Mouse (Mus musculus): ENCODE measurements around the gene Pax4.
A peak's percentile ranks its signal among the peaks of the same experiment; 100 is the strongest.

Gene Pax4

DNA sequence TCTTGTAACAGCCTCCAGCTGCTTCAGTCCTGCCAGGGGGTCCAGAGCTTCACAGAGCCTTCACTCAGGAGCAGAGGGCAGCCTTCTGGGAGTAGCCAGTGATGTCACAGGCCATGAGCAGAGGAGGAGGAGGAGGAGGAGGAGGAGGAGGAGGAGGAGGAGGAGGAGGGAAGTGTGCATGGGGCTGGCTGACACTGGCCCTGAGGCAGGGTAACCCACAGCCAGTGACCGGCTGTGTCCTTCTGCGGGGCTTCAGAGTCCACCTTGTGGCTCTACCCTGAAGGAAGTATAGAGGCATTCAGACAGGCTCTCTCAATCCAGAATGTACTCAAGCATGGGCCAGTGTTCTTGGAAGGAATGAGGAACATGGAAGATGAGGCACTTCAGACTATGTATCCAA lies at the start of gene Pax4:
Gene Pax4 (minus strand): TSS at position 101 of the 400 bp plus-strand sequence.
- no peak for DNase-seq (ENCODE audit: low spot score)

- DNase-seq (ENCODE audit: low spot score), result no peak
Observed at GRCm38 (mm10) chr6:28497837-28498236, 48.7 kb upstream of the Pax4 start.

DNA sequence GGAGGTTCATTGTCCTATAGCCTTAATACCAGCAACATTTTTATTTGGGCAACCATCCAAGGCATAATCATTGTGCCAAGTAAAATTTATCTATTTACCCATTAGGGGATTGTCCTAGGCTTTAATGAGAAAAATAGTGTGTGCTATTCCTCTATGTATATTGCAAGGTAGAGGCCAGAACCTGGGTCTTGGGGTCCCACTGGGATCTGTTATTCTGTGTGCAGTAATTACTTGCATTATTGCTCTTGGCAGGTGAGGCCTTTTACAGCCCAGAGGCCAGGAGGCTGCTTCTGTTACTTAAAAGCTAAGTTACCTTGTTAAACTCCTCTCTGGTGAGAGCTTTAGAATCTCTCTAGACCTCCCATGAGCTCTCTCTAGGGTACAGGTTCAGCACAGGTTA lies 42.0 kb upstream of the Pax4 start:
- DNase-seq (ENCODE audit: low spot score), result no peak

GRCm38 (mm10) chr6:28490612-28491011 lies 41.5 kb upstream of the Pax4 start:
- no peak for DNase-seq (ENCODE audit: low spot score)

GRCm38 (mm10) chr6:28488204-28488851 lies 39.2 kb upstream of the Pax4 start:
- no peak for DNase-seq (ENCODE audit: low spot score)

- no peak for DNase-seq (ENCODE audit: low spot score)
Observed at GRCm38 (mm10) chr6:28486905-28487304, 37.8 kb upstream of the Pax4 start.

DNA sequence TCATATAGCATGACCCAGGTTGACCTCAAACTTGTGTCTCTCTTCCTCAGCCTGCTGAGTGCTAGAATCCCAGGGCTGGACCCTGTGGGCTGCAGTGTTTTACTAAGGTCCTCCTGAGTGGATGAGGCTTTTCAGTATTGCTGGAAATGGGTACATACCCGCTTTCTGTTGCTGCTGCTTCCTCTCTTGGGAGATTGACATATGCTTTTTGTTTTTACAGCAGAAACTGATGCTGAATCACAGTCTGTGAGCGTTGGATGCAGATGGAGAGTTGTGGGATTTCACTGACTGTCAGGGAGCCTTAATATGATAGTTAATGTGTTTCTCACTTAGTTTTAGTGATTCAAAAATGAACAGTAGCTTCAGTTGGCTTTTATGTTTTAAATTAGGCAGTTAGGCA lies 37.3 kb upstream of the Pax4 start:
- DNase-seq (ENCODE audit: low spot score), result no peak

DNA sequence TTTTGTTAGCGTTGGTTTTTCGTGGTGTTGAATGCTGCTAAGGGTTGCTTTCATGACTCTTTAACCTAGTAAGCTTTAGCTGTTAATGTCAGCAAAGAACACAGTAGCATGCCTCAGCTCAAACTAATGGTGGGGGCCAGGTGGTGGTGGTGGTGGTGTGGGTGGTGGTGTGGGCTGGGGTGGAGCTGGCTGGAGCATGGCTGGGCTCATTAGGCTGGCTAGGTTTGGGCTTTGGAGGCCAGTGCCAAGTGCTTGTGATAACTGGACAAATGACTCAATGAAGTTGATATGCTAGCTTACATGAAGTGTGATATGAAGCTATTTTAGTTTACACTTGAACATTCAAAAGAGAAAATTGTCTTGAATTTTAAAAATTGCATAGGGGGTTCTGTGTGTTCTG lies 36.9 kb upstream of the Pax4 start:
- no peak for DNase-seq (ENCODE audit: low spot score)

DNA sequence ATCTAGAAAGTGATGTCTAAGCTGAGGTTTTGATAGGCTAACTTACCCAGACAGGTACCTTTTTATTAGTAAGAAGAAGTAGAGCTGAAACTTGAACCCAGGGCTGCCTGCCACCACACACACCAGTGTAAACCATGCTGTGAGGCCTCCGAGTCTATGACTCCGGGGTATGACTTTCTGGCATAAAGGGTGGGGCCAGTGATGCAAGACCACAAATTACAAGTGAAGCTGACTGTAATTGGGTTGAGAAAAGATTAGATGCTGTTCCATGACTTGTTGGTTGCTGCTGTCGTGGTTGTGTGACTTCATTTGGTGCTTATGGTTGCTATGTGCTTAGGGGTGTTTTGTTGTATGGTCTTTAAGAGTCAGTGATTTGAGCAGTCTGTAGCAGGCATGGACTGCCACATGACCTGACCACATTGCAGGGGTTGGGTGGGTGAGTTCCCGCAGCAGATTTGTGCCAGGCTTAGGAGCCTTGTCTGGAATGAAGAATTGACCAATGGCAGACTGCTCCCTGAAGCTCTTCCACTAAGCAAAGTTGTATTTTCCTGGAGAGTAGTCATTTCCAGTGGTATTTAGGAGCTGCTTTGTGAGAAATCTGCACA lies 33.7 kb upstream of the Pax4 start:
- DNase-seq (ENCODE audit: low spot score), result no peak

GRCm38 (mm10) chr6:28480752-28481492 lies 31.8 kb upstream of the Pax4 start:
- no peak for DNase-seq (ENCODE audit: low spot score)

- DNase-seq (ENCODE audit: low spot score), result peak; percentile 96
Observed at GRCm38 (mm10) chr6:28479865-28480751, 31.0 kb upstream of the Pax4 start.

DNA sequence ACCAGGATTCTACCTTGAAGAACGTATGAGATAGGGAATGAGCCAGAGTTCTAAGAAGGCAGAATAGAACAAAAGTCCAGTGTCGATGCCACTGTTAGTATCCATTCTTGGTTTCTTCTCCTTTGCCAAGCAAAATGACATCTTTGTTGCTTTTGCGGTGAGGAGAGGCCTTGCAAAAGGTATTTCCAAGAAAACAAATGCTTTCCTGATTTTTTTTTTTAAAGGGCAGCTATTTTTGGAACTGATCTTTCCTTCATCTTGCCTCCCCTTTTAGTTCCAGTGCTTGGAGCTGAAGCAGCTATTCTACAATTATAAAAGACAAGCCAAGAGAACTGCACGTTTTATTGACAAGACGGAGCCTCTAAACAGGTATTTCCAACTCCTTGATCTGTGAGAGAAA lies 25.7 kb upstream of the Pax4 start, which contains the start of gene Snd1:
Gene Snd1 (plus strand): TSS at position 301 of the 400 bp plus-strand sequence.
- DNase-seq (ENCODE audit: low spot score), result no peak

- no peak for DNase-seq (ENCODE audit: low spot score)
Observed at GRCm38 (mm10) chr6:28474211-28474610, 25.1 kb upstream of the Pax4 start.

DNA sequence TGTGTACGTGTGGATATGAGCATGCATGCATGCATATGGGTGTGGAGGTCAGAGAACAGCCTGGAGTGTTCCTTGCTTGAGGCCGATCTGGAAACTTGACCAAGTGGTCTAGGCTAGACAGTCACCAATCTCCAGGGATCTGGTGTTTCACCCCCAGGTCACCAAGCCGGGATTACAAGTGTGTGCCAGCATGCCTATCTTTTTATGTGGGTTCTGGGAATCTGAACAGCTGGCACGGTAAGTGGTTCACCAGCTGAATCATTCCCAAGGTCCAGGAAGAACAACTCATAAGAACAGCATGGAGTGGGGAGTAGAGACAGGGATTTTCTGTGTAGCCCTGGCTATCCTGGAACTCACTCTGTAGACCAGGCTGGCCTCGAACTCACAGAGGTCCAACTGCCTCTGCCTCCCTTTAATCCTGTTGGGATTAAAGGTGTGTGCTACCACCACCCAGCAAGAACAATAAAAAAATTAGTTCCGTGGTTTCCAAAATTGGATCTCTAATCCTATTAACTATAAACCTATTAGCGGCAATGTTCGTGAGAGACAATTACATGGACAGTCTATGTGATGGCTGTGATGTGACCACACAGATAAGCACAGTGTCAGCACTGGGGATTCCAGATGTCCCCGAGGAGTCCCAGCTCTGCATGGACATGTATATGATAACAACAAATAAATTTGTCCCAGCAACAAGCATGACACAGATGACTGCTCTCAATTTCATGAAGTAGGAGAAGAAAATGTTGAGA lies 22.3 kb upstream of the Pax4 start:
- DNase-seq (ENCODE audit: low spot score), result no peak

DNA sequence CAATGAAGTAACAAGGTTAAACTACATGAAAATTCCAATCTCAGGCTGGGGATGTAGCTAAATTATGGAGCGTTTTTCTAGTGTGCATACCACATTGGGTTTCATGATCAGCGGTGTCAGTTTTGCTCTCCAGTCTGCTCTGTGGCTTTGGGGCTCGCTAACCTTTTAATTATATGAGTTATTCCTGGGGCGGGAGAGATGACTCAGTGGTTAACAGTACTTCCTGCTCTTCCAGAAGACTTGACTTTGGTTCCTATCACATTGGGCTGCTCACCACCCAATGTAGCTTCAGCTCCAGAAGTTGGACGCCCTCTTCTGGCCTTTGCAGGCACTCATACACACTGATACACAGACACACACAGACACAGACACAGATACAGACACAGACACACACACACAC lies 21.5 kb upstream of the Pax4 start:
- no peak for DNase-seq (ENCODE audit: low spot score)

- no peak for DNase-seq (ENCODE audit: low spot score)
Observed at GRCm38 (mm10) chr6:28470017-28470602, 21.0 kb upstream of the Pax4 start.

- no peak for DNase-seq (ENCODE audit: low spot score)
Observed at GRCm38 (mm10) chr6:28464630-28465029, 15.5 kb upstream of the Pax4 start.

- DNase-seq (ENCODE audit: low spot score), result no peak
Observed at GRCm38 (mm10) chr6:28460534-28460933, 11.4 kb upstream of the Pax4 start.

DNA sequence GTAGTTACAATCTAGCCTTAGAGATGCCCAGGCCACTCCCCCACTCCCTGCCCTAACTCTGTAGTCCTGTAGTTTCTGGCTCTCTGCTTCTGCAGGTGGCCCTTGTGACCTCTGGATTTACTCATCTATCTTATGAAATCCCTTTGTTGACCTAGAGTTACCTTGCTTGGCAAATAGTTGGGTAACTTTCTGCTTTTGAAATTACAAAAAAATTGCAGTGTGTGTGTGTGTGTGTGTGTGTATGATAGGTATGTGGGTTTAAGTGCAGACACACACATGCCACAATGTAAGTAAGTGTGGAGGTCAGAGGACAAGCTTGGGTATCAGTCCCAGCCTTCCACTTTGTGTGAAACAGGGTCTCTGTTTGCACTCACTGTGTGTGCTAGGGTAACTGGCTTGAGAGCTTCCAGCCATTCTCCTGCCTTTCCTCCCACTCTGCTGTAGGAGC lies 10.1 kb upstream of the Pax4 start:
- no peak for DNase-seq (ENCODE audit: low spot score)

GRCm38 (mm10) chr6:28450977-28451376 lies 1.8 kb upstream of the Pax4 start:
- DNase-seq (ENCODE audit: low spot score), result no peak

- no peak for DNase-seq (ENCODE audit: low spot score)
Observed at GRCm38 (mm10) chr6:28450481-28450880, 1.3 kb upstream of the Pax4 start.
